Mouse (Mus musculus) E14TG2a.4 (cell line): Measurements from ENCODE around the gene Xylt1.

Experiments used
- H3K27me3 ChIP-seq: 2 replicates; pipeline ENCODE4 v1.6.1; 2014; ENCODE audit warnings: low read length, control low read depth; ENCODE audit not compliant: insufficient read depth
- H3K36me3 ChIP-seq: 2 replicates; pipeline ENCODE4 v1.6.1; 2014; ENCODE audit warnings: low read length, control low read depth; ENCODE audit not compliant: insufficient read depth
- H3K4me1 ChIP-seq: replicated peaks from 2 replicates; pipeline ENCODE4 v1.6.1; 2014; ENCODE audit warnings: low read depth, low read length, control low read depth
- H3K4me3 ChIP-seq: replicated peaks from 2 replicates; pipeline ENCODE4 v1.5.1; 2014; ENCODE audit warnings: mild to moderate bottlenecking, low read length
- H3K9me3 ChIP-seq: 2 replicates; pipeline ENCODE4 v1.6.1; 2014; ENCODE audit warnings: low read length, control low read depth
- CTCF ChIP-seq: conservative IDR thresholded peaks from 2 replicates; pipeline ENCODE4 v1.5.1; 2014; ENCODE audit warnings: low read length
- NANOG ChIP-seq: IDR thresholded peaks from 2 replicates; pipeline ENCODE4 v1.6.1; 2014; ENCODE audit warnings: borderline replicate concordance, low read length, mixed read lengths
- POU5F1 ChIP-seq: IDR thresholded peaks from 2 replicates; pipeline ENCODE4 v1.6.1; 2014; ENCODE audit warnings: low read length, borderline replicate concordance

The Xylt1 gene

GRCm38 (mm10) chr7:117541681-117542080 is 160.9 kb downstream of the Xylt1 start:
- TF ChIP-seq CTCF, result no peak

GRCm38 (mm10) chr7:117543041-117543440 is 162.3 kb downstream of the Xylt1 start:
- H3K4me3 ChIP-seq, result no peak overlapping the region
- H3K9me3 ChIP-seq, result no peaks in the 10 kb centered on the region
- no peaks in the 10 kb centered on the region for H3K4me1 ChIP-seq
- no peaks in the 10 kb centered on the region for H3K36me3 ChIP-seq
- H3K27me3 ChIP-seq, result no peaks in the 10 kb centered on the region
- TF ChIP-seq CTCF, result no peak
- TF ChIP-seq POU5F1, result no peak
- no peak for TF ChIP-seq NANOG

More at GRCm38 (mm10) chr7:117541681-117542080, 160.9 kb downstream of the Xylt1 start:
- no peaks in the 10 kb centered on the region for H3K36me3 ChIP-seq
- H3K4me1 ChIP-seq, result no peaks in the 10 kb centered on the region
- no peak overlapping the region for H3K4me3 ChIP-seq
- H3K27me3 ChIP-seq, result no peaks in the 10 kb centered on the region
- H3K9me3 ChIP-seq, result no peaks in the 10 kb centered on the region

- no peaks in the 10 kb centered on the region for H3K9me3 ChIP-seq
- H3K27me3 ChIP-seq, result no peaks in the 10 kb centered on the region
- H3K4me3 ChIP-seq, result no peak overlapping the region
- H3K4me1 ChIP-seq, result no peaks in the 10 kb centered on the region
- no peaks in the 10 kb centered on the region for H3K36me3 ChIP-seq
- TF ChIP-seq NANOG (no peak), CTCF (no peak), POU5F1 (no peak)
Measured at GRCm38 (mm10) chr7:117544126-117544525, 163.3 kb downstream of the Xylt1 start.

- no peaks in the 10 kb centered on the region for H3K27me3 ChIP-seq
- H3K4me3 ChIP-seq, result no peak overlapping the region
- TF ChIP-seq CTCF, result no peak
- TF ChIP-seq NANOG, result no peak
- TF ChIP-seq POU5F1, result no peak
- H3K9me3 ChIP-seq, result no peaks in the 10 kb centered on the region
- no peaks in the 10 kb centered on the region for H3K36me3 ChIP-seq
- peaks cover 10% of the 10 kb centered on the region for H3K4me1 ChIP-seq
Measured at GRCm38 (mm10) chr7:117548301-117548700, 167.5 kb downstream of the Xylt1 start.

- Histone ChIP-seq H3K9me3 (no peaks in the 10 kb centered on the region), H3K27me3 (no peaks in the 10 kb centered on the region), H3K36me3 (no peaks in the 10 kb centered on the region), H3K4me1 (peaks cover 13% of the 10 kb centered on the region), H3K4me3 (no peak overlapping the region)
- no peak for TF ChIP-seq NANOG
- no peak for TF ChIP-seq POU5F1
- TF ChIP-seq CTCF, result no peak
Measured at GRCm38 (mm10) chr7:117550916-117551549, 170.3 kb downstream of the Xylt1 start.

- TF ChIP-seq CTCF, result no peak
- TF ChIP-seq POU5F1, result no peak
- no peak for TF ChIP-seq NANOG
- H3K9me3 ChIP-seq, result no peaks in the 10 kb centered on the region
- H3K4me3 ChIP-seq, result no peak overlapping the region
- peaks cover 16% of the 10 kb centered on the region for H3K4me1 ChIP-seq
- H3K27me3 ChIP-seq, result no peaks in the 10 kb centered on the region
- no peaks in the 10 kb centered on the region for H3K36me3 ChIP-seq
Measured at GRCm38 (mm10) chr7:117553228-117553627, 172.4 kb downstream of the Xylt1 start.

GRCm38 (mm10) chr7:117555735-117556134 is 175.0 kb downstream of the Xylt1 start:
- Histone ChIP-seq H3K4me1 (peaks cover 16% of the 10 kb centered on the region), H3K27me3 (no peaks in the 10 kb centered on the region), H3K9me3 (no peaks in the 10 kb centered on the region), H3K36me3 (no peaks in the 10 kb centered on the region), H3K4me3 (no peak overlapping the region)
- no peak for TF ChIP-seq POU5F1
- no peak for TF ChIP-seq NANOG
- TF ChIP-seq CTCF, result no peak

- Histone ChIP-seq H3K9me3 (no peaks in the 10 kb centered on the region), H3K27me3 (no peaks in the 10 kb centered on the region), H3K36me3 (no peaks in the 10 kb centered on the region), H3K4me3 (no peak overlapping the region), H3K4me1 (0 out of 2 replicates have a peak, but pooled peaks cover 8% of the 10 kb centered on the region)
- no peak for TF ChIP-seq POU5F1
Measured at GRCm38 (mm10) chr7:117558166-117558565, 177.4 kb downstream of the Xylt1 start.

GRCm38 (mm10) chr7:117559051-117559450 is 178.3 kb downstream of the Xylt1 start:
- Histone ChIP-seq H3K4me1 (0 out of 2 replicates have a peak, but pooled peaks cover 3% of the 10 kb centered on the region), H3K9me3 (no peaks in the 10 kb centered on the region), H3K4me3 (no peak overlapping the region), H3K36me3 (no peaks in the 10 kb centered on the region), H3K27me3 (no peaks in the 10 kb centered on the region)
- TF ChIP-seq POU5F1 (no peak), CTCF (no peak), NANOG (no peak)
